Mouse (Mus musculus) kidney, postnatal 0 days (tissue): ENCODE data around the gene Tulp4. TPM values are rescaled to one million over a fixed set of nuclear protein-coding genes. Genes with fewer than 3 reads are reported as not detected.

ENCODE experiments used
- ATAC-seq: fragments of 200-750 bp; cut with Nextera tagmentation; replicated peaks from 2 replicates; pipeline ENCODE4 v1.8.0; 2017; ENCODE audit warnings: low read depth, moderate number of reproducible peaks, moderate TSS enrichment, moderate library complexity; ENCODE audit not compliant: low FRiP score
- DNase-seq: peaks from one replicate; pipeline ENCODE4 v3.0.0-alpha.2; 2016; ENCODE audit warnings: low spot score
- H3K27ac ChIP-seq: fragments of 300-500 bp; sonication (generic); 2 replicates; pipeline ENCODE4 v1.5.1; 2014; ENCODE audit warnings: mild to moderate bottlenecking
- H3K27me3 ChIP-seq: fragments of 300-500 bp; sonication (generic); 2 replicates; pipeline ENCODE4 v1.6.1; 2014; ENCODE audit warnings: low read length, mixed read lengths; ENCODE audit not compliant: insufficient read depth
- H3K36me3 ChIP-seq: fragments of 300-500 bp; sonication (generic); 2 replicates; pipeline ENCODE4 v1.6.1; 2014; ENCODE audit warnings: low read length, mixed read lengths; ENCODE audit not compliant: insufficient read depth
- H3K4me1 ChIP-seq: fragments of 300-500 bp; sonication (generic); replicated peaks from 2 replicates; pipeline ENCODE4 v1.6.1; 2014; ENCODE audit warnings: antibody characterized with exemption, low read length, mixed read lengths; ENCODE audit not compliant: insufficient read depth
- H3K4me2 ChIP-seq: fragments of 300-500 bp; sonication (generic); 2 replicates; pipeline ENCODE4 v1.6.1; 2014; ENCODE audit warnings: mild to moderate bottlenecking, low read length, moderate library complexity, mixed read lengths
- H3K4me3 ChIP-seq: fragments of 300-500 bp; sonication (generic); replicated peaks from 2 replicates; pipeline ENCODE4 v1.5.1; 2014; ENCODE audit warnings: low read depth, low read length
- H3K9ac ChIP-seq: fragments of 300-500 bp; sonication (generic); 2 replicates; pipeline ENCODE4 v1.6.1; 2014; ENCODE audit warnings: low read depth, low read length
- H3K9me3 ChIP-seq: fragments of 300-500 bp; sonication (generic); replicated peaks from 2 replicates; pipeline ENCODE4 v1.6.1; 2016; ENCODE audit warnings: low read length, inconsistent platforms, mixed read lengths
- CTCF ChIP-seq: IDR thresholded peaks from 2 replicates; pipeline ENCODE4 v1.5.1; 2016; ENCODE audit warnings: antibody characterized with exemption, low read depth, mild to moderate bottlenecking, moderate library complexity
- WGBS: fragments of 180-500 bp; shearing (Covaris S2); extraction: QIAGEN DNeasy Blood & Tissue Kit; methylation state at CpG from one replicate; pipeline ENCODE4 v1.1.7; 2014; 5-methylcytosine and 5-hydroxymethylcytosine counted together
- polyA plus RNA-seq: library from polyadenylated mRNA; unstranded; fragments of >200 nt; fragmentation: Nextera tagmentation; extraction: Ambion mirVana; gene quantifications from 2 replicates; pipeline ENCODE4 v1.2.1, GENCODE M21; 2015

Tulp4 gene
- polyA plus RNA-seq, 1 experiment from 2014 or later: 57.3 TPM

- Histone ChIP-seq H3K27me3 (no peaks in the 10 kb centered on the region), H3K4me1 (no peaks in the 10 kb centered on the region), H3K27ac (no peak overlapping the region), H3K4me2 (no peak overlapping the region), H3K9me3 (no peaks in the 10 kb centered on the region), H3K4me3 (no peak overlapping the region), H3K36me3 (no peaks in the 10 kb centered on the region), H3K9ac (no peak overlapping the region)
- DNase-seq (no peak), ATAC-seq (no peak)
- WGBS: 94% methylated on average over 3 of the region's 3 CpGs
- no peak for TF ChIP-seq CTCF
These were observed 24.8 kb downstream of the Tulp4 start for GRCm38 (mm10) chr17:6131083-6131482.

- WGBS: 85% methylated on average over 3 of the region's 3 CpGs
- DNase-seq (no peak), ATAC-seq (no peak)
These were observed 34.6 kb downstream of the Tulp4 start for GRCm38 (mm10) chr17:6140875-6141274.

GRCm38 (mm10) chr17:6141344-6141743 lies 35.1 kb downstream of the Tulp4 start:
- Histone ChIP-seq H3K9me3 (no peaks in the 10 kb centered on the region), H3K9ac (no peak overlapping the region), H3K4me3 (no peak overlapping the region), H3K4me1 (no peaks in the 10 kb centered on the region), H3K4me2 (no peak overlapping the region), H3K36me3 (no peaks in the 10 kb centered on the region), H3K27me3 (no peaks in the 10 kb centered on the region), H3K27ac (no peak overlapping the region)
- DNase-seq (no peak), ATAC-seq (no peak)
- 91% methylated on average over 2 of the region's 2 CpGs for WGBS
- no peak for TF ChIP-seq CTCF

More at GRCm38 (mm10) chr17:6140875-6141274, 34.6 kb downstream of the Tulp4 start:
- Histone ChIP-seq H3K27ac (no peak overlapping the region), H3K36me3 (no peaks in the 10 kb centered on the region), H3K9ac (no peak overlapping the region), H3K9me3 (no peaks in the 10 kb centered on the region), H3K4me2 (no peak overlapping the region), H3K27me3 (no peaks in the 10 kb centered on the region), H3K4me3 (no peak overlapping the region), H3K4me1 (no peaks in the 10 kb centered on the region)
- no peak for TF ChIP-seq CTCF

GRCm38 (mm10) chr17:6145244-6145643 lies 39.0 kb downstream of the Tulp4 start:
- TF ChIP-seq CTCF: no peak
- no peak overlapping the region for H3K4me2 ChIP-seq
- H3K27me3 ChIP-seq: no peaks in the 10 kb centered on the region
- no peak overlapping the region for H3K27ac ChIP-seq
- WGBS: 92% methylated on average over 2 of the region's 2 CpGs
- H3K36me3 ChIP-seq: no peaks in the 10 kb centered on the region
- no peaks in the 10 kb centered on the region for H3K4me1 ChIP-seq
- H3K9ac ChIP-seq: no peak overlapping the region
- ATAC-seq (no peak), DNase-seq (no peak)
- H3K4me3 ChIP-seq: no peak overlapping the region
- no peaks in the 10 kb centered on the region for H3K9me3 ChIP-seq

- Histone ChIP-seq H3K4me1 (no peaks in the 10 kb centered on the region), H3K4me3 (no peak overlapping the region), H3K27ac (no peak overlapping the region), H3K36me3 (no peaks in the 10 kb centered on the region), H3K9ac (no peak overlapping the region), H3K27me3 (no peaks in the 10 kb centered on the region), H3K4me2 (no peak overlapping the region), H3K9me3 (no peaks in the 10 kb centered on the region)
- TF ChIP-seq CTCF: no peak
- ATAC-seq: no peak
- DNase-seq: no peak
- 94% methylated on average over 4 of the region's 4 CpGs for WGBS
These were observed 46.7 kb downstream of the Tulp4 start for GRCm38 (mm10) chr17:6152941-6153340.

- no peak for TF ChIP-seq CTCF
- Histone ChIP-seq H3K9me3 (no peaks in the 10 kb centered on the region), H3K4me1 (no peaks in the 10 kb centered on the region), H3K36me3 (no peaks in the 10 kb centered on the region), H3K4me3 (no peak overlapping the region), H3K4me2 (no peak overlapping the region), H3K9ac (no peak overlapping the region), H3K27ac (no peak overlapping the region), H3K27me3 (no peaks in the 10 kb centered on the region)
- no peak for ATAC-seq
- 80% methylated on average over 4 of the region's 4 CpGs for WGBS
- DNase-seq: no peak
These were observed 47.3 kb downstream of the Tulp4 start for GRCm38 (mm10) chr17:6153581-6153980.

- no peak overlapping the region for H3K27ac ChIP-seq
- DNase-seq (no peak), ATAC-seq (no peak)
- H3K4me1 ChIP-seq: no peaks in the 10 kb centered on the region
- H3K4me2 ChIP-seq: no peak overlapping the region
- no peaks in the 10 kb centered on the region for H3K9me3 ChIP-seq
- no peak overlapping the region for H3K4me3 ChIP-seq
- H3K36me3 ChIP-seq: no peaks in the 10 kb centered on the region
- WGBS: 75% methylated on average over 4 of the region's 4 CpGs
- no peak overlapping the region for H3K9ac ChIP-seq
- H3K27me3 ChIP-seq: no peaks in the 10 kb centered on the region
- no peak for TF ChIP-seq CTCF
These were observed 48.1 kb downstream of the Tulp4 start for GRCm38 (mm10) chr17:6154366-6154765.
